Mouse (Mus musculus): Measurements from ENCODE around the gene Arl5c. TPM values are rescaled to one million over a fixed set of nuclear protein-coding genes. Genes with fewer than 3 reads are reported as not detected.

Arl5c gene
- total RNA-seq, 2 experiments from 2014 or later, result 3.1 to 3.8 TPM

GRCm38 (mm10) chr11:97994539-97995100, 1.4 kb downstream of the Arl5c start:
- DNase-seq, result peak; percentile 89

- DNase-seq, result peak; percentile 92
Observed at GRCm38 (mm10) chr11:97988530-97989096, 7.4 kb downstream of the Arl5c start.

- DNase-seq, result peak; percentile 96
Observed at GRCm38 (mm10) chr11:97987551-97988526, 8.1 kb downstream of the Arl5c start.

- DNase-seq, result no peak
Observed at GRCm38 (mm10) chr11:97986738-97987465, 9.1 kb downstream of the Arl5c start.

GRCm38 (mm10) chr11:97985727-97986677, 10.0 kb downstream of the Arl5c start, which contains the start of gene Plxdc1:
Gene Plxdc1, minus strand, starts transcription at chr11:97986444.
- peak; percentile 74 for DNase-seq

GRCm38 (mm10) chr11:97983983-97984382, 12.0 kb downstream of the Arl5c start:
- DNase-seq, result no peak

GRCm38 (mm10) chr11:97983506-97983905, 12.5 kb downstream of the Arl5c start:
- no peak for DNase-seq

- DNase-seq, result no peak
Observed at GRCm38 (mm10) chr11:97982721-97983120, 13.3 kb downstream of the Arl5c start.

GRCm38 (mm10) chr11:97980531-97980966, 15.4 kb downstream of the Arl5c start:
- no peak for DNase-seq

- no peak for DNase-seq
Observed at GRCm38 (mm10) chr11:97979824-97980495, 16.0 kb downstream of the Arl5c start.

- DNase-seq, result no peak
Observed at GRCm38 (mm10) chr11:97978392-97978791, 17.6 kb downstream of the Arl5c start.

- no peak for DNase-seq
Observed at GRCm38 (mm10) chr11:97977797-97978196, 18.2 kb downstream of the Arl5c start.

GRCm38 (mm10) chr11:97974746-97975145, 21.2 kb downstream of the Arl5c start:
- DNase-seq, result no peak

- no peak for DNase-seq
Observed at GRCm38 (mm10) chr11:97974141-97974540, 21.8 kb downstream of the Arl5c start.

GRCm38 (mm10) chr11:97972434-97972833, 23.5 kb downstream of the Arl5c start:
- DNase-seq, result no peak

GRCm38 (mm10) chr11:97971232-97971631, 24.7 kb downstream of the Arl5c start:
- peak; percentile 87 for DNase-seq

- no peak for DNase-seq
Observed at GRCm38 (mm10) chr11:97970771-97971170, 25.2 kb downstream of the Arl5c start.

- no peak for DNase-seq
Observed at GRCm38 (mm10) chr11:97968385-97968784, 27.6 kb downstream of the Arl5c start.

GRCm38 (mm10) chr11:97967114-97967513, 28.9 kb downstream of the Arl5c start:
- DNase-seq, result no peak

- no peak for DNase-seq
Observed at GRCm38 (mm10) chr11:97960907-97961306, 35.1 kb downstream of the Arl5c start.

- no peak for DNase-seq
Observed at GRCm38 (mm10) chr11:97959300-97959680, 36.7 kb downstream of the Arl5c start.

Measured in adrenal gland, postnatal 10 days (tissue).